Mouse (Mus musculus) thymus, postnatal 14 days (tissue): ENCODE results near the gene Tmem88.

Source experiments
- DNase-seq: peaks from one replicate; pipeline ENCODE4 v3.0.0; 2021

Gene Tmem88

GRCm38 (mm10) chr11:69379600-69379999 is 18.4 kb downstream of the Tmem88 start:
- no peak for DNase-seq

- no peak for DNase-seq
Measured at GRCm38 (mm10) chr11:69377766-69378165, 20.3 kb downstream of the Tmem88 start.

- no peak for DNase-seq
Measured at GRCm38 (mm10) chr11:69375646-69376045, 22.4 kb downstream of the Tmem88 start.

GRCm38 (mm10) chr11:69373223-69373965 is 24.6 kb downstream of the Tmem88 start:
- no peak for DNase-seq

GRCm38 (mm10) chr11:69372780-69373170 is 25.3 kb downstream of the Tmem88 start:
- DNase-seq, result peak; percentile 23

- DNase-seq, result peak; percentile 19
Measured at GRCm38 (mm10) chr11:69372056-69372779, 25.8 kb downstream of the Tmem88 start.

- DNase-seq, result no peak
Measured at GRCm38 (mm10) chr11:69371601-69372000, 26.4 kb downstream of the Tmem88 start.

GRCm38 (mm10) chr11:69370817-69371215 is 27.2 kb downstream of the Tmem88 start:
- DNase-seq, result no peak

- DNase-seq, result no peak
Measured at GRCm38 (mm10) chr11:69369990-69370816, 27.8 kb downstream of the Tmem88 start.

GRCm38 (mm10) chr11:69369215-69369989 is 28.6 kb downstream of the Tmem88 start, which contains the start of gene Chd3:
TSS of gene Chd3 (minus strand) at chr11:69369406.
- DNase-seq, result peak; percentile 44

- DNase-seq, result peak; percentile 59
Measured at GRCm38 (mm10) chr11:69368356-69369214, 29.4 kb downstream of the Tmem88 start.

GRCm38 (mm10) chr11:69367616-69368355 is 30.2 kb downstream of the Tmem88 start:
- peak; percentile 20 for DNase-seq

GRCm38 (mm10) chr11:69366855-69367615 is 31.0 kb downstream of the Tmem88 start:
- peak; percentile 56 for DNase-seq

- peak; percentile 89 for DNase-seq
Measured at GRCm38 (mm10) chr11:69366157-69366854, 31.7 kb downstream of the Tmem88 start.

- DNase-seq, result no peak
Measured at GRCm38 (mm10) chr11:69365722-69366121, 32.3 kb downstream of the Tmem88 start.

- peak; percentile 22 for DNase-seq
Measured at GRCm38 (mm10) chr11:69364910-69365309, 33.1 kb downstream of the Tmem88 start.

- DNase-seq, result no peak
Measured at GRCm38 (mm10) chr11:69364376-69364775, 33.7 kb downstream of the Tmem88 start.

GRCm38 (mm10) chr11:69362479-69362878 is 35.6 kb downstream of the Tmem88 start:
- DNase-seq, result no peak

GRCm38 (mm10) chr11:69362021-69362420 is 36.0 kb downstream of the Tmem88 start:
- DNase-seq, result peak; percentile 28
